Mouse (Mus musculus): ENCODE data around the gene Ppp3ca. TPM values are rescaled to one million over a fixed set of nuclear protein-coding genes. Genes with fewer than 3 reads are reported as not detected.

The Ppp3ca gene
- total and polyA plus RNA-seq, 3 experiments, result 17.4 to 40.6 (median 32.0) TPM

GRCm38 (mm10) chr3:136682242-136682641 lies 12.3 kb downstream of the Ppp3ca start:
- no peak overlapping the region for H3K27ac ChIP-seq (ENCODE audit: control insufficient read depth, low read depth, low read length)
- H3K9me3 ChIP-seq (replicated peaks; ENCODE audit: insufficient read depth, low read length), result no peaks in the 10 kb centered on the region
- DNase-seq (ENCODE audit: low read depth, low spot score), result no peak
- no peak overlapping the region for H3K4me3 ChIP-seq (ENCODE audit: control insufficient read depth in 1 of 2, insufficient read depth in 1 of 2, low read depth in 2 of 2, low read length in 2 of 2)
- no peaks in the 10 kb centered on the region for H3K27me3 ChIP-seq (ENCODE audit: control insufficient read depth in 1 of 2, insufficient read depth in 2 of 2, low read length in 2 of 2)
- no peaks in the 10 kb centered on the region for H3K36me3 ChIP-seq (ENCODE audit: control insufficient read depth in 1 of 2, insufficient read depth in 2 of 2, low read length in 2 of 2)
- no peak overlapping the region for H3K9ac ChIP-seq (ENCODE audit: control insufficient read depth, low read depth, low read length, poor library complexity, severe bottlenecking)
- peaks cover 20% of the 10 kb centered on the region for H3K79me2 ChIP-seq (ENCODE audit: control insufficient read depth, insufficient read depth, low read length, poor library complexity)
- H3K4me1 ChIP-seq (ENCODE audit: control insufficient read depth in 1 of 2, insufficient read depth in 2 of 2, low read length in 2 of 2), result no peaks in the 10 kb centered on the region
- TF ChIP-seq ZMIZ1 (IDR thresholded peaks at IDR 0.05; ENCODE audit: low read depth, low read length), result no peak
- no peak for TF ChIP-seq POLR2AphosphoS2 (IDR thresholded peaks at IDR 0.05; ENCODE audit: low read length)
- TF ChIP-seq MXI1 (IDR thresholded peaks at IDR 0.05; ENCODE audit: low read depth, low read length), result no peak
- TF ChIP-seq ZKSCAN1 (IDR thresholded peaks at IDR 0.05; ENCODE audit: low read depth, low read length), result no peak
- no peak for TF ChIP-seq EP300 (IDR thresholded peaks at IDR 0.05; ENCODE audit: low read depth in 1 of 2, low read length in 2 of 2)
- TF ChIP-seq JUND (IDR thresholded peaks at IDR 0.05; ENCODE audit: low read depth, low read length), result no peak
- TF ChIP-seq MEF2A (IDR thresholded peaks at IDR 0.05; ENCODE audit: extremely low read depth, insufficient replicate concordance, low read depth, low read length, poor library complexity, severe bottlenecking), result no peak
- no peak for TF ChIP-seq ELF1 (IDR thresholded peaks at IDR 0.05; ENCODE audit: low read depth, low read length)
- TF ChIP-seq E2F4 (IDR thresholded peaks at IDR 0.05; ENCODE audit: borderline replicate concordance, low read depth, low read length), result no peak
- TF ChIP-seq USF2 (IDR thresholded peaks at IDR 0.05; ENCODE audit: borderline replicate concordance in 1 of 2, insufficient read depth in 1 of 2, low read depth in 1 of 2, low read length in 2 of 2), result no peak
- TF ChIP-seq TAL1 (IDR thresholded peaks at IDR 0.05; ENCODE audit: low read length), result no peak
- TF ChIP-seq ZC3H11A (IDR thresholded peaks at IDR 0.05; ENCODE audit: low read depth, low read length), result no peak

- H3K9ac ChIP-seq (ENCODE audit: control insufficient read depth, low read depth, low read length, poor library complexity, severe bottlenecking), result no peak overlapping the region
- no peaks in the 10 kb centered on the region for H3K27me3 ChIP-seq (ENCODE audit: control insufficient read depth in 1 of 2, insufficient read depth in 2 of 2, low read length in 2 of 2)
- no peaks in the 10 kb centered on the region for H3K4me1 ChIP-seq (ENCODE audit: control insufficient read depth in 1 of 2, insufficient read depth in 2 of 2, low read length in 2 of 2)
- DNase-seq (ENCODE audit: low read depth, low spot score), result no peak
- no peak for TF ChIP-seq MYC (IDR thresholded peaks at IDR 0.05; ENCODE audit: low read depth, low read length)
- no peak for TF ChIP-seq SMC3 (IDR thresholded peaks at IDR 0.05; ENCODE audit: low read depth, low read length)
- no peak for TF ChIP-seq ZC3H11A (IDR thresholded peaks at IDR 0.05; ENCODE audit: low read depth, low read length)
- TF ChIP-seq EP300 (IDR thresholded peaks at IDR 0.05; ENCODE audit: low read depth in 1 of 2, low read length in 2 of 2), result no peak
- no peak for TF ChIP-seq RCOR1 (IDR thresholded peaks at IDR 0.05; ENCODE audit: low read depth, low read length)
- no peak for TF ChIP-seq MXI1 (IDR thresholded peaks at IDR 0.05; ENCODE audit: low read depth, low read length)
- no peak for TF ChIP-seq MAX (IDR thresholded peaks at IDR 0.05; ENCODE audit: low read length)
- TF ChIP-seq USF1 (IDR thresholded peaks at IDR 0.05; ENCODE audit: low read depth, low read length), result no peak
- TF ChIP-seq NELFE (IDR thresholded peaks at IDR 0.05; ENCODE audit: low read depth, low read length), result no peak
- TF ChIP-seq MYB (IDR thresholded peaks at IDR 0.05; ENCODE audit: low read depth, low read length), result no peak
- TF ChIP-seq KAT2A (conservative IDR thresholded peaks at IDR 0.05; ENCODE audit: low read depth, low read length), result no peak
- TF ChIP-seq ZMIZ1 (IDR thresholded peaks at IDR 0.05; ENCODE audit: low read depth, low read length), result no peak
- no peak for TF ChIP-seq MAFK (IDR thresholded peaks at IDR 0.05; ENCODE audit: borderline replicate concordance, low read depth, low read length)
- no peak for TF ChIP-seq GABPA (IDR thresholded peaks at IDR 0.05; ENCODE audit: low read depth, low read length)
- TF ChIP-seq ZNF384 (IDR thresholded peaks at IDR 0.05; ENCODE audit: low read depth, low read length), result no peak
- no peak for TF ChIP-seq CTCF (IDR thresholded peaks at IDR 0.05 in 2 of 3, conservative IDR thresholded peaks at IDR 0.05 in 1 of 3; ENCODE audit: control insufficient read depth in 1 of 3, insufficient read depth in 1 of 3, low read depth in 2 of 3, low read length in 3 of 3, poor library complexity in 1 of 3, severe bottlenecking in 1 of 3)
- no peak for TF ChIP-seq HCFC1 (IDR thresholded peaks at IDR 0.05; ENCODE audit: low read depth, low read length)
- no peak for TF ChIP-seq POLR2AphosphoS2 (IDR thresholded peaks at IDR 0.05; ENCODE audit: low read length)
- TF ChIP-seq POLR2A (IDR thresholded peaks at IDR 0.05; ENCODE audit: control insufficient read depth in 1 of 2, insufficient read depth in 1 of 2, low read depth in 1 of 2, low read length in 2 of 2, poor library complexity in 1 of 2), result no peak
- H3K27ac ChIP-seq (ENCODE audit: control insufficient read depth, low read depth, low read length), result no peak overlapping the region
- H3K9me3 ChIP-seq (replicated peaks; ENCODE audit: insufficient read depth, low read length), result no peaks in the 10 kb centered on the region
- peaks cover 11% of the 10 kb centered on the region for H3K79me2 ChIP-seq (ENCODE audit: control insufficient read depth, insufficient read depth, low read length, poor library complexity)
- H3K4me3 ChIP-seq (ENCODE audit: control insufficient read depth in 1 of 2, insufficient read depth in 1 of 2, low read depth in 2 of 2, low read length in 2 of 2), result no peak overlapping the region
- no peaks in the 10 kb centered on the region for H3K36me3 ChIP-seq (ENCODE audit: control insufficient read depth in 1 of 2, insufficient read depth in 2 of 2, low read length in 2 of 2)
Observed at GRCm38 (mm10) chr3:136684191-136684958, 14.5 kb downstream of the Ppp3ca start.

All from MEL (cell line).